Comparison of ENCODE assay signal across 8 mouse cellular contexts in the genomic region with DNA sequence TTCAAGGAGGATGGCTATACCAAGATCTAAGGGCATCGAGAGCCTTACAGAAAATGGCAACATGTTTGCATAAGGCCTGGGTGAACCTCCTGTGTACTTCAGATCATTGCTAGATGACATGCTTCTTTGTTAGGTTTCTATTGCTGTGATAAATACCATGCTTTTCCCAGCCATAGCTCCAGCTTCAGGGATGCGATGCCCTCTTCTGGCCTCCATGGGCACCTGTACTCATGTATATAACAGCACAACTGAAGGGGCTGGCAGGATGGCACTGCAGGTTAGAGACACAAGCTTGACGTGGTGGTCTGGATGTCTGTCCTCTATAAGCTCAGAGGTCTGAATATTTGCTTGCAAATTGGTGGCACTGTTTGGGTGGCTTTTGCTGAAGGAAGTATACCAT. TPM values are rescaled to one million over a fixed set of nuclear protein-coding genes. Genes with fewer than 3 reads are reported as not detected.
A peak's percentile ranks its signal among the peaks of the same experiment; 100 is the strongest.
DNase-seq lines count a peak whose midpoint lies in the region; ATAC-seq lines count a peak whose summit lies in the region.

No protein-coding gene starts in this region.

- no peak overlapping the region for H3K27ac ChIP-seq in forebrain, embryonic 16.5 days (ENCODE audit: low read length)

- no peaks in the 10 kb centered on the region for H3K4me1 ChIP-seq in forebrain, embryonic 16.5 days (replicated peaks; ENCODE audit: control insufficient read depth, insufficient read depth, low read length)

- no peak overlapping the region for H3K4me3 ChIP-seq in forebrain, embryonic 16.5 days (replicated peaks; ENCODE audit: low read length)

- DNase-seq in heart, adult 11 months: peak; percentile 77
- no peak for DNase-seq in heart, adult 8-10 months (ENCODE audit: low spot score)
- DNase-seq in 416B (ENCODE audit: low read depth): peak; percentile 60
- DNase-seq in T-cell, adult 2 months (ENCODE audit: low spot score): peak; percentile 17
- DNase-seq in spleen, postnatal 10 days (ENCODE audit: low spot score in 2 of 2): no peak
- DNase-seq in right cerebral cortex, postnatal 25 days: no peak

- no peaks in the 10 kb centered on the region for H3K36me3 ChIP-seq in forebrain, embryonic 16.5 days (ENCODE audit: control insufficient read depth, insufficient read depth)

- 52% methylated on average over 3 of the region's 3 CpGs for WGBS in forebrain, embryonic 16.5 days

- no peaks in the 10 kb centered on the region for H3K9me3 ChIP-seq in forebrain, embryonic 16.5 days (ENCODE audit: control insufficient read depth, low read length)

- peak; percentile 79 for ATAC-seq in forebrain, embryonic 16.5 days
- ATAC-seq in megakaryocyte-erythroid progenitor cell, adult 5-6 weeks (replicated peaks; ENCODE audit: low FRiP score, low TSS enrichment, poor library complexity, severe bottlenecking): peak; percentile 73

- H3K4me2 ChIP-seq in forebrain, embryonic 16.5 days (ENCODE audit: low read length): no peak overlapping the region

- no peaks in the 10 kb centered on the region for H3K27me3 ChIP-seq in forebrain, embryonic 16.5 days (replicated peaks; ENCODE audit: control insufficient read depth, insufficient read depth, low read length)

- H3K9ac ChIP-seq in forebrain, embryonic 16.5 days (replicated peaks; ENCODE audit: low read depth, low read length): no peak overlapping the region

RNA-seq across cellular contexts. Expression of a gene that starts 14.0 kb away (rescaled TPM):
- not detected for total RNA-seq in heart, adult 8-10 months (2022)
- polyA plus RNA-seq in forebrain, embryonic 16.5 days (2015; fragmentation: Nextera tagmentation; extraction: Ambion mirVana): not detected in 2 replicates
- total RNA-seq in megakaryocyte-erythroid progenitor cell, adult 5-6 weeks (2014; fragmentation: Nextera tagmentation): not detected in 2 replicates
- not detected in 2 replicates for total RNA-seq in megakaryocyte-erythroid progenitor cell, adult 5-6 weeks (2017)

RNA-seq across cellular contexts. Expression of a gene that starts 19.5 kb away (rescaled TPM):
- 1 to 10 TPM; 5.7 to 8.2 (median 5.9) TPM for total RNA-seq in heart, adult 8-10 months (2022)
- 22.2 and 26.6 TPM in 2 replicates for polyA plus RNA-seq in forebrain, embryonic 16.5 days (2015; fragmentation: Nextera tagmentation; extraction: Ambion mirVana)
- not detected in 2 replicates for total RNA-seq in megakaryocyte-erythroid progenitor cell, adult 5-6 weeks (2014; fragmentation: Nextera tagmentation)
- not detected in 2 replicates for total RNA-seq in megakaryocyte-erythroid progenitor cell, adult 5-6 weeks (2017)

RNA-seq across cellular contexts. Expression of a gene that starts 50.0 kb away (rescaled TPM):
- total RNA-seq in heart, adult 8-10 months (2022): 1 to 10 TPM; 4.1 to 6.1 (median 4.5) TPM
- polyA plus RNA-seq in forebrain, embryonic 16.5 days (2015; fragmentation: Nextera tagmentation; extraction: Ambion mirVana): 9.2 and 14.8 TPM in 2 replicates
- not detected in 2 replicates for total RNA-seq in megakaryocyte-erythroid progenitor cell, adult 5-6 weeks (2014; fragmentation: Nextera tagmentation)
- total RNA-seq in megakaryocyte-erythroid progenitor cell, adult 5-6 weeks (2017): not detected in 2 replicates

Comparison
In these comparisons a context has a peak if more than half of its experiments do, and no peak if none do; other contexts are left out.
1. DNase-seq: peak in heart, adult 11 months (single experiment), 416B (single experiment) and T-cell, adult 2 months (single experiment); none in heart, adult 8-10 months (single experiment), spleen, postnatal 10 days (0 of 2) and right cerebral cortex, postnatal 25 days (single experiment).
2. RNA of a gene that starts 19.5 kb away (total RNA-seq): 5.7 to 8.2 TPM in heart, adult 8-10 months; not detected in megakaryocyte-erythroid progenitor cell, adult 5-6 weeks; every median in the first group is over 4 times any median in the second.
3. RNA of a gene that starts 50.0 kb away (total RNA-seq): 4.1 to 6.1 TPM in heart, adult 8-10 months; not detected in megakaryocyte-erythroid progenitor cell, adult 5-6 weeks; every median in the first group is over 4 times any median in the second.